Mouse (Mus musculus) ES-E14 (cell line): ENCODE measurements around the gene Scarb1.

Source experiments
- MAFK ChIP-seq: IDR thresholded peaks from 2 replicates; pipeline ENCODE4 v1.6.1; 2014; ENCODE audit warnings: mild to moderate bottlenecking, low read depth, low read length, inconsistent platforms; ENCODE audit not compliant: insufficient read depth
- ZNF384 ChIP-seq: IDR thresholded peaks from 2 replicates; pipeline ENCODE4 v1.6.1; 2012; ENCODE audit warnings: low read depth, low read length, inconsistent platforms

GRCm38 (mm10) chr5:125243928-125244327, 97.0 kb downstream of the Scarb1 start:
- no peak for TF ChIP-seq ZNF384
- TF ChIP-seq MAFK: no peak
